Mouse (Mus musculus) MEL (cell line): ENCODE data around the gene Prss33.

Source experiments
- CTCF ChIP-seq, 3 experiments: IDR thresholded peaks in 2 of 3; conservative IDR thresholded peaks in 1 of 3; 2 replicates each; pipeline ENCODE4 v1.5.1; 2011 to 2012; ENCODE audit warnings: low read length in 3 of 3, low read depth in 2 of 3, mild to moderate bottlenecking in 2 of 3, improper control_type of control experiment in 1 of 3, inconsistent platforms in 1 of 3, mixed read lengths in 1 of 3, moderate library complexity in 1 of 3; ENCODE audit not compliant: control insufficient read depth in 1 of 3, insufficient read depth in 1 of 3, poor library complexity in 1 of 3, severe bottlenecking in 1 of 3
- EP300 ChIP-seq, 2 experiments: IDR thresholded peaks; 2 replicates each; pipeline ENCODE4 v1.6.1; 2011; ENCODE audit warnings: improper control_type of control experiment in 2 of 2, low read length in 2 of 2, low read depth in 1 of 2, mild to moderate bottlenecking in 1 of 2
- MAFK ChIP-seq: IDR thresholded peaks from 2 replicates; pipeline ENCODE4 v1.6.1; 2011; ENCODE audit warnings: low read depth, mild to moderate bottlenecking, low read length, improper control_type of control experiment, borderline replicate concordance
- POLR2A ChIP-seq, 2 experiments: IDR thresholded peaks; 2 replicates each; pipeline ENCODE4 v1.6.1; 2011 to 2012; ENCODE audit warnings: low read length in 2 of 2, mild to moderate bottlenecking in 2 of 2, control low read depth in 1 of 2, improper control_type of control experiment in 1 of 2, low read depth in 1 of 2, moderate library complexity in 1 of 2; ENCODE audit not compliant: control insufficient read depth in 1 of 2, insufficient read depth in 1 of 2, poor library complexity in 1 of 2
- POLR2AphosphoS2 ChIP-seq: IDR thresholded peaks from 2 replicates; pipeline ENCODE4 v1.6.1; 2011; ENCODE audit warnings: low read length, improper control_type of control experiment
- RAD21 ChIP-seq: IDR thresholded peaks from 2 replicates; pipeline ENCODE4 v1.6.1; 2011; ENCODE audit warnings: mild to moderate bottlenecking, low read depth, low read length, improper control_type of control experiment
- SIN3A ChIP-seq: IDR thresholded peaks from 2 replicates; pipeline ENCODE4 v1.6.1; 2012; ENCODE audit warnings: low read length, improper control_type of control experiment, inconsistent platforms
- TAL1 ChIP-seq: IDR thresholded peaks from 2 replicates; pipeline ENCODE4 v1.6.1; 2012; ENCODE audit warnings: mild to moderate bottlenecking, inconsistent platforms, low read length, moderate library complexity, mixed read lengths
- TCF12 ChIP-seq: IDR thresholded peaks from 2 replicates; pipeline ENCODE4 v1.6.1; 2014; ENCODE audit warnings: low read depth, mild to moderate bottlenecking, inconsistent platforms, low read length, improper control_type of control experiment, moderate library complexity
- ZNF384 ChIP-seq: IDR thresholded peaks from 2 replicates; pipeline ENCODE4 v1.6.1; 2012; ENCODE audit warnings: low read depth, mild to moderate bottlenecking, inconsistent platforms, low read length, improper control_type of control experiment

- TF ChIP-seq EP300 (IDR thresholded peaks at IDR 0.05; ENCODE audit: low read depth in 1 of 2, low read length in 2 of 2) (no peak), POLR2AphosphoS2 (no peak), MAFK (no peak), SIN3A (no peak), TCF12 (no peak), TAL1 (no peak), CTCF (IDR thresholded peaks at IDR 0.05 in 2 of 3, conservative IDR thresholded peaks at IDR 0.05 in 1 of 3; ENCODE audit: control insufficient read depth in 1 of 3, insufficient read depth in 1 of 3, low read depth in 2 of 3, low read length in 3 of 3, poor library complexity in 1 of 3, severe bottlenecking in 1 of 3) (no peak), POLR2A (IDR thresholded peaks at IDR 0.05; ENCODE audit: control insufficient read depth in 1 of 2, insufficient read depth in 1 of 2, low read depth in 1 of 2, low read length in 2 of 2, poor library complexity in 1 of 2) (no peak), ZNF384 (no peak), RAD21 (no peak)
Observed at GRCm38 (mm10) chr17:23795323-23795722, 40.5 kb downstream of the Prss33 start.
